In genomic region chr9:62425265-62425664, GRCm38 (mm10) we compare ENCODE assay signal across 9 mouse cellular contexts.
A peak's percentile ranks its signal among the peaks of the same experiment; 100 is the strongest.
DNase-seq lines count a peak whose midpoint lies in the region; ATAC-seq and TF ChIP-seq lines count a peak whose summit lies in the region.
"Had no signal": no experiment of that assay in that cellular context is flagged by ENCODE, and none has a peak within 500 bp of the region (broad histone marks: within the 10 kb centered on the region; RNA-seq: fewer than 3 reads in every experiment).

No protein-coding gene starts in this region.

- DNase-seq in heart, postnatal 14 days = no peak
- DNase-seq in spleen, postnatal 36 days (ENCODE audit: low spot score in 2 of 2) = peak; percentile 18 to 19
- DNase-seq in spleen, postnatal 14 days (ENCODE audit: low spot score in 2 of 2) = no peak
- no peak for DNase-seq in adipocyte (ENCODE audit: low spot score)
- no peak for DNase-seq in midbrain, postnatal 0 days (ENCODE audit: low spot score)
- DNase-seq: liver, embryonic 13.5 days had no signal

- ATAC-seq in heart, embryonic 12.5 days (ENCODE audit: insufficient number of reproducible peaks, low FRiP score) = no peak
- ATAC-seq in lung, embryonic 16.5 days (ENCODE audit: low read depth) = peak; percentile 32; the same call in 1 of the 2 replicates
- ATAC-seq in midbrain, postnatal 0 days (ENCODE audit: low FRiP score) = no peak
- ATAC-seq: intestine, postnatal 0 days had no signal

- H3K9me3 ChIP-seq in heart, embryonic 12.5 days (replicated peaks) = 0 out of 2 replicates have a peak, but pooled peaks cover under 1% of the 10 kb centered on the region
- no peaks in the 10 kb centered on the region for H3K9me3 ChIP-seq in lung, embryonic 16.5 days (ENCODE audit: control insufficient read depth, low read length)
- H3K9me3 ChIP-seq in midbrain, postnatal 0 days (ENCODE audit: low read length) = no peaks in the 10 kb centered on the region
- H3K9me3 ChIP-seq: liver, embryonic 13.5 days had no signal

- WGBS in heart, embryonic 12.5 days = 39% methylated on average over 5 of the region's 5 CpGs
- 28% methylated on average over 5 of the region's 5 CpGs for WGBS in lung, embryonic 16.5 days
- 67% methylated on average over 5 of the region's 5 CpGs for WGBS in midbrain, postnatal 0 days

- H3K4me1 ChIP-seq in heart, embryonic 12.5 days (replicated peaks) = peaks cover 30% of the 10 kb centered on the region
- peaks cover 10% of the 10 kb centered on the region for H3K4me1 ChIP-seq in lung, embryonic 16.5 days (replicated peaks; ENCODE audit: control insufficient read depth, insufficient read depth, low read length)
- H3K4me1 ChIP-seq in midbrain, postnatal 0 days (ENCODE audit: insufficient read depth, low read length) = no peaks in the 10 kb centered on the region

- peaks cover 4% of the 10 kb centered on the region for H3K36me3 ChIP-seq in heart, embryonic 12.5 days
- peaks cover 9% of the 10 kb centered on the region for H3K36me3 ChIP-seq in lung, embryonic 16.5 days (ENCODE audit: control insufficient read depth, insufficient read depth, low read length)
- H3K36me3 ChIP-seq in midbrain, postnatal 0 days (ENCODE audit: insufficient read depth, low read length) = peaks cover 47% of the 10 kb centered on the region
- H3K36me3 ChIP-seq: liver, embryonic 13.5 days had no signal

- H3K9ac ChIP-seq in heart, embryonic 12.5 days = no peak overlapping the region
- no peak overlapping the region for H3K9ac ChIP-seq in lung, embryonic 16.5 days (ENCODE audit: low read length)
- no peak overlapping the region for H3K9ac ChIP-seq in midbrain, postnatal 0 days (replicated peaks; ENCODE audit: low read length, poor library complexity, severe bottlenecking)
- H3K9ac ChIP-seq: liver, embryonic 13.5 days had no signal

- H3K4me2 ChIP-seq in heart, embryonic 12.5 days = no peak overlapping the region
- no peak overlapping the region for H3K4me2 ChIP-seq in lung, embryonic 16.5 days (ENCODE audit: low read depth, low read length)
- H3K4me2 ChIP-seq in midbrain, postnatal 0 days (ENCODE audit: low read depth, low read length, poor library complexity, severe bottlenecking) = no peak overlapping the region
- H3K4me2 ChIP-seq: liver, embryonic 13.5 days had no signal

- H3K27me3 ChIP-seq in heart, embryonic 12.5 days (replicated peaks) = no peaks in the 10 kb centered on the region
- no peaks in the 10 kb centered on the region for H3K27me3 ChIP-seq in lung, embryonic 16.5 days (ENCODE audit: control insufficient read depth, insufficient read depth, low read depth, low read length)
- H3K27me3 ChIP-seq in midbrain, postnatal 0 days (ENCODE audit: insufficient read depth, low read length) = no peaks in the 10 kb centered on the region
- H3K27me3 ChIP-seq: liver, embryonic 13.5 days had no signal

- no peak overlapping the region for H3K4me3 ChIP-seq in heart, embryonic 12.5 days
- no peak overlapping the region for H3K4me3 ChIP-seq in lung, embryonic 16.5 days (ENCODE audit: low read length)
- no peak overlapping the region for H3K4me3 ChIP-seq in midbrain, postnatal 0 days (ENCODE audit: low read depth, low read length)
- H3K4me3 ChIP-seq: liver, embryonic 13.5 days had no signal

- no peak for TF ChIP-seq CTCF in midbrain, postnatal 0 days (IDR thresholded peaks at IDR 0.05)

- H3K27ac ChIP-seq in heart, embryonic 12.5 days (ENCODE audit: poor library complexity, severe bottlenecking) = 0 out of 2 replicates have a peak overlapping the region, but pooled peaks have one; percentile 5
- peak overlapping the region; percentile 28 for H3K27ac ChIP-seq in lung, embryonic 16.5 days (ENCODE audit: low read length)
- H3K27ac ChIP-seq in midbrain, postnatal 0 days (ENCODE audit: low read depth, low read length) = no peak overlapping the region
- H3K27ac ChIP-seq: liver, embryonic 13.5 days had no signal

- intact Hi-C loops in heart, postnatal 14 days (cut with DNase I) = no loop called here

Comparison
In these comparisons a context has a peak if more than half of its experiments do, and no peak if none do; other contexts are left out.
1. DNase-seq: peak in spleen, postnatal 36 days (2 of 2); none in heart, postnatal 14 days (0 of 2), spleen, postnatal 14 days (0 of 2), adipocyte (single experiment) and midbrain, postnatal 0 days (single experiment).